Mouse (Mus musculus): ENCODE measurements around the gene Kcmf1.
A peak's percentile ranks its signal among the peaks of the same experiment; 100 is the strongest.
"Not testable (repeated sequence)": the region's sequence is repeated elsewhere in the genome, so short reads cannot be mapped to it uniquely, and the experiment has no call there.

Kcmf1 gene

DNA sequence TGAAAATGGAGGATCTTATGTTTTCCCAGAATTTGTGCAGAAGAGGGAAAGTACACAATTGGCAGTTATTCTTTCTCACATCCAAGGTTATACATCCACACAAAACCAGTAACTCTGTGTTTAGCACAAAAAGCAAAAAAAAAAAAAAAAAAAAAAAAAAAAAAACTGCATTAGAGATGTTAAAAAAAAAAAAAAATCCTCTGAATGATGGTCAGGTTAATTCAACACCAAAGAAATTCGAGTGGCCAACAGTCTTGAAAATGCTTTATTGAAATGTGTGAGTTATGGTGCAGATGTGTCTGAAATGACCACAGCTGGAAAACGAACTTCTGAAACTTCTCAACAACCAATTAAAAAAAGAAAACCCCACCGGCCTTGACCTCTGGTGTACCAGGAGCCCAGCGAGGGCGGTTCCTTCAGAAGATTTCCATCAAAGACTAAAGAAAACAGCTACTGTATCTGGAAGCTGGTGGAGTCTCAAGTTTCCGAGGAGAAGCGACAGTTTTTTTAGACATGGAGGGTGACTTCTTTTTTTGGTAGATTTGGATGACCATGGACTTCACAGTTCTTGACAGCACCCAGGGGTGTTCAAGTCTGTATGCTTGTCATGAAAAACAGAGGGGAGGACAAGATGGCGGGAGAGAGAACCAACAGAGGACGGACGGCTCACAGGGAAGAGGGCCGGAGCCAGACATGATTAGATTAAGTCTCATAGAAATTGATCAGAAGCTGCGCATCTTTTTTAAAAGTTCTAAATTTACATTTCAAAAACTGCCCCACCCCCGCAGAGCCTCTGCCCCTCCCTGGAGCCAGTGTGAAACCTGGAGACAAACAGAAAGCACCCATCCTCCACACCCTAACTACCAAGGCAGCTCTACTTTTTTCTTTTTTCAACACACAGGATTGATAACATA is 58.7 kb downstream of the Kcmf1 start:
- no peak for DNase-seq

GRCm38 (mm10) chr6:72837756-72838155 is 62.0 kb downstream of the Kcmf1 start:
- no peak for DNase-seq

- no peak for DNase-seq
Measured at GRCm38 (mm10) chr6:72834518-72834917, 65.3 kb downstream of the Kcmf1 start.

DNA sequence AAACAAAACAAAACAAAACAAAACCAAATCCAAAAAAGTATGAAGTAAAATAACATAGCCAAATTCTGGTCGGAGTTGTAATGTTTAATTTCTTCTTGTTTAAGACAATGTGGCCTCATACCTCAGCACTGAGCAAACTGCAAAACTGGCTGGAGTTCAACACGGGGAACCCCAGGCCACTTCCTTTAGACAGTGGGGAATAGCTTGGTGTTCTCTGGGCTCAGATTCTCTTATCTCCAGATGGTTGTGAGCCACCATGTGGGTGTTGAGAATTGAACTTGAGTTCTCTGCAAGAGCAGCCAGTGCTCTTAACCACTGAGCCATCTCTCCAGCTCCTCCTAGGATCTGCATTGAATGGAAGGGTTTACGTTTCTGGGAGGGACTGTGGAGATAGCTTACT is 67.9 kb downstream of the Kcmf1 start:
- DNase-seq = no peak

DNA sequence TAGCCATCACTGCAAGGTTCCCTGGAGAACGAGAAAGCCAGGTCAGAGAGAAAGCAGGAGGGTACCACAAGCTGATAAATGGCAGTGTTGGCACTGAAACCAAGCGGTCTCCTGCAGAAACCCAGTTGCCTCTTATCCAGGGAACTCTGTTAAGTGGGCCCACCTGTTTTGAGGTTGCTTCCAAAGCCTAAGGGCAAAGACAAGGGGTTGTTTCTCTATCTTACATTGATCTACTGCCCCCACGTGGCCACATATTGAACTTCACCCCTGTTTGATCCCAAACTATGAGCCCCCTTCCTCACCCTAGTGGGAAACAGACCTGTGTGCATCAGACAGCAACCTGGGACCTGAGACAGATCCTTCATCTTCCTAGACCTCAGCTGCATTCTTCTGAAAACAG is 68.5 kb downstream of the Kcmf1 start:
- DNase-seq = peak; percentile 58 to 82

GRCm38 (mm10) chr6:72828857-72829256 is 70.9 kb downstream of the Kcmf1 start:
- peak in 1 of 2 experiments; percentile 31 for DNase-seq

DNA sequence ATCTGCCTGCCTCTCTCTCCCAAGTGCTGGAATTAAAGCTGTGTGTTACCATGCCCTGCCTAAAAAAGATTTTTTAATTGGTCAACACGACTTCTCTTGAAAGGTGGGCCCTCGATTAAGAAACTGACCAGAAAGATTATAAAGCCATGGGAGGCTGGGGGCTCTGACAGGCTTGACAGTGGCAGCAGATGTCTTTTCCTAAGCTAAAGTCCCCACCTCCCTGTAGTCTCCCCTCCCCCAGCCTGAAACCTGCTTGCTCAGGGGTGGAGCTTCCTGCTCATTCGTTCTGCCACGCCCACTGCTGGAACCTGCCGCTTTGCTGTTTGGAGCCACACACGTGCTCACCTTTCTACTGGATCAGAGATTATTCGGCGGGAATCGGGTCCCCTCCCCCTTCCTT is 71.7 kb downstream of the Kcmf1 start:
- not testable (repeated sequence) for DNase-seq

- no peak for DNase-seq
Measured at GRCm38 (mm10) chr6:72825762-72826161, 74.0 kb downstream of the Kcmf1 start.

DNA sequence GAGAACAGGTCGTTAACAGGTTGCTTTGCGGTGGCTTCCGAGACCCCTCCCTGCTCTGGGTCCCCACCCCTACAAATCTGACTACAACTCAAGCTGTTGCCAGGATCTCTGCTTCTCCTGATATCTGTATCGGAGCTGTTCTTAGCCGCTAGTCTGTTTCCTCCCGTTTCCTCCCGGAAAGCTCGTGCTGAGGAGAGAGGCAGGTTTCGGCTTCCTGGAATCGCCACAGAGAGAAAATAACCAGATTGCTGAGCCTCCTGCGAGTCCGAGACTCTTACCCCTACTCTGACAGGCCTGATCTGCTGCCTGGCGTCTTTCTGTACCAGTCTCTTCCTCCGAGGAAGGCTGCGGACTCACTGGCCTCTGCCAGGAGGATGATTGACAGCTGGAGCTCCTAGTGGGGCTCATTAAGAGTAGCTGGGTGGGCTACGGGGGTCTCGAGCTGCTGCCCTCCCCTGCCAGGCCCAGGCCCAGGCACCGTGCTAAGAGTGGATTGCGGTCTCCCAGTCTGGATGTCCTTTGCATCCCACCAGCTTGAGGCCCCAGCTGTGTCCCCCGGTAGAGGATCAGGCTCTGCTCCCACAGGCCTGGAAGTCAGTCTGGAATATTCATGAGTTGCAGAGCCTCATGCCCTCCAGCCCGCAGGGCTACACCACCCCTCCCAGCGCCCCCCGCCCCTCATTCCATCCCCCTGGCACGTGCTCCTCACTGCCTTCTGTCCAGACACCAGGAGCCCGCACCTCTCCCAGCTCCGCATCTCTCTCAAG is 74.6 kb downstream of the Kcmf1 start:
- peak in 1 of 2 experiments; percentile 23 for DNase-seq

DNA sequence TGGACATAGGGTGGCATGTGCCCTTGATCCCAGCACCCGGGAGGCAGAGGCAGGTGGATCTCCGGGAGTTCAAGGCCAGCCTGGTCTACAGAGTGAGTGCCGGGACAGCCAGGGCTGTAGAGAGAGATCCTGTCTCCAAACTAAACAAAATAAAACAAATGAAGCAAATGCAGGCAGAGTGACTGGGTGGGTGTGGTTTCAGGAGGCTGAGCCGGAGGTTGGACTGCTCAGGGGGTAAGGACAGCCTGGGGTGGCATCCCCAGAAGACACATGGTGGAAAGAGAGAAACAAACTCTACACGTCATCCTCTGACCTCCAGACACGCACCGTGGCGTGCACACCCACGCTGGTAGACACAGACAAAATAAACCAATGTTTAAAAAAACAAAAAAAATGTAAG is 86.3 kb downstream of the Kcmf1 start:
- DNase-seq = no peak

DNA sequence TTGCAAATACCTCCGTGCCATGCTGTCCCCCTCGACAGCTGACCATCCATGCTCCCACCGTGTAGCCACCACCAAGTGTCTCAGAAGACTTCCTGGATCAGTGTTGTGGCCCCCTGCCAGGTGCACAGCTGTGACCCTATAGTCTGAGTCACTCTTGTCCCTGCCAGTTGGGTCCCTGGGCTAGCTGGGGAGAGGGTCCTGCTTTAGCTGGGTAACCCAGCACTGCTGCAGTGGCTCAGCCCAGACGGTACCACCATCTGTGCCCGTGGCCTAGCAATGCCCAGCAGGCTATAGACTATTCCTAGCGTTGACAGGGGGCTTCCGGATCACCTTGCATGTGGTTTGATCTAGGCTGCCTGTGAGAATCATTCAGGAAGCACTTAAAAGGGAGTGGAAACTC is 89.5 kb downstream of the Kcmf1 start:
- no peak for DNase-seq

DNA sequence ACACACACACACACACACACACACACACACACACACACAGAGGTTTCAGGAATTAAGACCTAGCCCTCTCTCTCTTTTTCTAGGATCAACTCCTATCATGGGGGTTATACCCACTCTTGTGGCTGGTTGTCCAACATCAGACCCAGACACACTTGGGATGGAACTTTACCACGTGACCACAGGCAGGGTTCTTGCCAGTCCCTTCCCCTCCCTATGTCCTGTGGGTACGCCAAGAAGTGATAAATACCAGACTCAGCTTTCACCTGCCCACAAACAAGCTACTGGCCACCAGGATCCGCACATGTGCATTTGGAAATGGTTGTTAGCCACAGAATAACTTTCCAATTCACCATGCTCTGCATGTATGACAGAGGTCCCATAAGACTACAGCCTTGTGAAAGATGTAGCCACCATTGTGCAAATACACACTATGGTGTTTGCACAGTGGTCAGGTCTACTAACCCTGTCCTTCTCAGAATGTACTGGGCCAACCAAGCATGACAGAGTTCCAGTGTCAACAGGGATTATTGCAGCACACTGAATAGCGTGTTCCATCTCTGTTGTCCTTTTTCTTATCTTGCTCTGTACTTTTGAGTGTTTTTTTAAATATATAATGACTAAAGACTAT is 90.1 kb downstream of the Kcmf1 start:
- no peak for DNase-seq

DNA sequence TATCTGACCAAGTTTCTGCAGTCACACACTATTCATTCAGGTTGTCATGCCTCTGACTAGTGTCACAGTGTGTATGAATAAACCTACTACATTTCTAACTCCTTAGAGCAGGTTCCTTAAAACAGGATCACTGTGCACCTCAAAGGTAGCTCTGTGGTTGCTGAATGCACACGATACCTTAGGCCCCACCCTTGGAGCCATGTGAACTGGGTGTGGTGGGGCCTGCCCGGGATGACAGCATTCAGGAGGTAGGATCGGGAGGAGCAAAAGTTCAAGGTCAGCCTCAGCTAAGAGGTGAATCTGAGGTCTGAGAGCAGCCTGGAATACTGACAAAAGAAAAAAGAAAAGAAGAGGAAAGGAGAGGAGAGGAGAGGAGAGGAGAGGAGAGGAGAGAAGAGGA is 91.4 kb downstream of the Kcmf1 start:
- no peak for DNase-seq

- DNase-seq = no peak
Measured at GRCm38 (mm10) chr6:72803669-72804068, 96.1 kb downstream of the Kcmf1 start.

DNA sequence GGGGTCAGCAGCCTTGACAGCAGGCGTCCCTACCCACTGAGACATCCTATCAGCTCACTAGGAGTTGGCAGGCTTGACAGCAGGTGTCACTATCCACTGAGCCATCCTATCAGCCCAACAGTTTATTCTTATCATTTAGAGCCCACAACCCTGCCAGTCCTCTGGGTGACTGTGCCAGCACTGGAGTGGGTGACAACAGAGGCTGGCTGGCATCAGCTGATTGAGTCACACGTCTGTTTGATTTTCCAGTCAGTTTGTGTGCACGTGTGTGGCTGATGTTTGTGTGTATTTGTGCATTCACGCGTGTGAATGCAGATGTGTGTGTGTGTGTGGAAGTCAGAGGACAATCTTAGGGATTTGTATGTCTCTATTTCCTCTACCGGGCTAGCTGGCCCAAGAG is 97.7 kb downstream of the Kcmf1 start:
- DNase-seq = no peak

DNA sequence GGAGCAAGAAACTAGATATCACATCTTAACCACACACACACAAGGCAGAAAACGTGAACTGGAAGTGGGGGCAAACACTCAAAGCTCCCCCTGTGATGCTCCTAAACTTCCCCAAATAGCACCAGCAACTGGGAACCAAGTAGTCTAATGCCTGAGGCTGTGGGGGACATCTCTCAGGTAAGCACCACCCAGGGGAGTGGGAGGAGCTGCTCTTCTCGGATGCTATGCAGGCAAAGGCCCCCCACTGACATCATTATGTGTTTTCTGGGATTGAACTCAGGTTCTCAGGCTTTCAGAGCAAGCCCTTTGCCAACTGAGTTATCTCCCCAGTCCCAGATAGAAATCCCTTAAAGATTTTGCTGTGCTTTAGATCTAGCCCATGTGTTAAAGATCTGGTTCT is 99.1 kb downstream of the Kcmf1 start:
- DNase-seq = no peak

DNA sequence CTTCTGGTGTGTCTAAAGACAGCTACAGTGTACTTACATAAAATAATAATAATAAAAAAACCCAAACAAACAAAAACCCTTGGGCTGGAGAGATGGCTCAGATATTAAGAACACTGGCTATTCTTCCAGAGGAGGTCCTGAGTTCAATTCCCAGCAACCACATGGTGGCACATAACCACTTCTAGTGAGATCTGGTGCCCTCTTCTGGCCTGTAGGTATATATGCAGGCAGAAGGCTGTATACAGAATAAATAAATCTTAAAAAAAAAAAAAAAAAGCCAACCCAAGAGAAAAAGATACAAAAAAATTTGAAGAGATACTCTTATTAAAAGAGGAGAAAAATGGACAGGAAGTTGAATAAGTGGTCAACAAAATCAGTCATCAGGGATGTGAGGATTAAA is 102.0 kb downstream of the Kcmf1 start:
- no peak for DNase-seq

- DNase-seq = no peak
Measured at GRCm38 (mm10) chr6:72795444-72795843, 104.3 kb downstream of the Kcmf1 start.

DNA sequence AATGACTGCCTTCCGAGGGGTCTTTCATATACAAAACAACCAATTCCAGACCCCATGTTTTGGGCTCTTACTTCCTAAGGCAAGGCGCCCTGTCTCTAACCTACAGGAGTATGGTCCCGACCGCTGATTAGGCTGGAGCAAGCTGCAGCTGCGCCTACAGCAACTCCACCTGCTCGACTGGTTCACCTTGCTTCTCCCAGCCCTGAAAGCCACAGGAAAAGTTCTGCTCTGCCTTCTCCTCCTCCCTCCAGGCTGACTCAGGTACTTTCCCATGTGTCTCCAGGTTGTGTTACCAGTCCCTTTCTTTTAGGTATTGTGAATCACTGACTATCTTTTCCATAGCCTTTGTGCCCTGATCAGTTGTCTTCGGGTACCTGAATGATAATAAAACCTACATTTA is 104.9 kb downstream of the Kcmf1 start:
- peak in 1 of 2 experiments; percentile 45 for DNase-seq

- no peak for DNase-seq
Measured at GRCm38 (mm10) chr6:72792641-72793040, 107.1 kb downstream of the Kcmf1 start.

Measured in kidney, postnatal 25 days (tissue).